Mouse (Mus musculus) limb, embryonic 11.5 days (tissue): Measurements from ENCODE around the gene Bpifa2. TPM values are rescaled to one million over a fixed set of nuclear protein-coding genes. Genes with fewer than 3 reads are reported as not detected.

ENCODE experiments used
- ATAC-seq: fragments of 200-750 bp; cut with Nextera tagmentation; 2 replicates; pipeline ENCODE4 v1.8.0; 2017; ENCODE audit warnings: low read depth; ENCODE audit not compliant: insufficient number of reproducible peaks, low FRiP score, low TSS enrichment
- DNase-seq: peaks from one replicate; pipeline ENCODE4 v3.0.0-alpha.2; 2015; ENCODE audit warnings: low spot score
- H3K27ac ChIP-seq: fragments of 300-500 bp; sonication (generic); replicated peaks from 2 replicates; pipeline ENCODE4 v1.5.1; 2014; ENCODE audit warnings: low read depth, mild to moderate bottlenecking, low read length
- H3K27me3 ChIP-seq: fragments of 300-500 bp; sonication (generic); 2 replicates; pipeline ENCODE4 v1.6.1; 2014; ENCODE audit warnings: mild to moderate bottlenecking, low read length, mixed read lengths; ENCODE audit not compliant: control insufficient read depth, insufficient read depth
- H3K36me3 ChIP-seq: fragments of 300-500 bp; sonication (generic); 2 replicates; pipeline ENCODE4 v1.6.1; 2014; ENCODE audit warnings: mild to moderate bottlenecking, low read length, moderate library complexity, mixed read lengths; ENCODE audit not compliant: control insufficient read depth, insufficient read depth
- H3K4me1 ChIP-seq: fragments of 300-500 bp; sonication (generic); 2 replicates; pipeline ENCODE4 v1.6.1; 2014; ENCODE audit warnings: low read length, mixed read lengths; ENCODE audit not compliant: control insufficient read depth, insufficient read depth
- H3K4me2 ChIP-seq: fragments of 300-500 bp; sonication (generic); 2 replicates; pipeline ENCODE4 v1.6.1; 2014; ENCODE audit warnings: low read depth, mild to moderate bottlenecking, moderate library complexity; ENCODE audit not compliant: severe bottlenecking
- H3K4me3 ChIP-seq: fragments of 300-500 bp; sonication (generic); 2 replicates; pipeline ENCODE4 v1.5.1; 2014; ENCODE audit warnings: low read depth, low read length
- H3K9ac ChIP-seq: fragments of 300-500 bp; sonication (generic); 2 replicates; pipeline ENCODE4 v1.6.1; 2014; ENCODE audit warnings: mild to moderate bottlenecking, low read length
- H3K9me3 ChIP-seq: fragments of 300-500 bp; sonication (generic); 2 replicates; pipeline ENCODE4 v1.6.1; 2016; ENCODE audit warnings: low read length; ENCODE audit not compliant: control insufficient read depth
- WGBS: fragments of 180-500 bp; shearing (Covaris S2); extraction: QIAGEN DNeasy Blood & Tissue Kit; methylation state at CpG from one replicate; pipeline ENCODE4 v1.1.7; 2014; 5-methylcytosine and 5-hydroxymethylcytosine counted together
- polyA plus RNA-seq: library from polyadenylated mRNA; unstranded; fragments of >200 nt; fragmentation: Nextera tagmentation; extraction: Ambion mirVana; gene quantifications from 2 replicates; pipeline ENCODE4 v1.2.1, GENCODE M21; 2014

The Bpifa2 gene
- polyA plus RNA-seq = not detected in 2 replicates

DNA sequence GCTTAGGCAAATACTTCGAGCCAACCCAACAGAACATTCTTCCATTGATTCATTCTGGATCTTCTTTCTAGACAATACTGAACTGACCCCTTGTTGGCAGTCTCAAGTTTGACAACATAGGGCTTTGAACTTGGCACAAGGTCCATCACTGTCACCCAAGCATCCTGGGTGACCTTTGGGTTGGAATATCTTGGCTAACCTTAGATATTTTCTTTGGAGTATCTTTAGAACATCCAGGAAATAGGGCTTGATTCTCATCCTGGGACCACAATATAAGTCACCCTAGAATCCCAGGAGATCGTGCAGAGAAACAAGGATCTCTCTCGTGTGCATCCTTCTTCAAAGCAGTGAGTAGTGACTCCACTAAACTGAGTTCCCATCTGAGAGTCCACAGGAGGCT, at the start of gene Bpifa2:
Gene Bpifa2 (plus strand): TSS at position 301 of the 400 bp plus-strand sequence.
- WGBS = 79% methylated on average over 3 of the region's 3 CpGs
- Histone ChIP-seq H3K4me3 (no peak within 1 kb of the TSS), H3K9me3 (no peaks in the 10 kb centered on the region), H3K27ac (no peak within 1 kb of the TSS), H3K4me2 (no peak within 1 kb of the TSS), H3K9ac (no peak within 1 kb of the TSS), H3K4me1 (no peaks in the 10 kb centered on the region), H3K27me3 (no peaks in the 10 kb centered on the region), H3K36me3 (no peaks in the 10 kb centered on the region)
- no peak for DNase-seq
- ATAC-seq = no peak

- ATAC-seq (no peak), DNase-seq (no peak)
- no peak overlapping the region for H3K27ac ChIP-seq
- no peaks in the 10 kb centered on the region for H3K9me3 ChIP-seq
- no peaks in the 10 kb centered on the region for H3K4me1 ChIP-seq
- no peaks in the 10 kb centered on the region for H3K36me3 ChIP-seq
- H3K4me2 ChIP-seq = no peak overlapping the region
- 68% methylated on average over 4 of the region's 4 CpGs for WGBS
- H3K4me3 ChIP-seq = no peak overlapping the region
- H3K27me3 ChIP-seq = no peaks in the 10 kb centered on the region
- no peak overlapping the region for H3K9ac ChIP-seq
Measured at GRCm38 (mm10) chr2:153962821-153963331, 45.2 kb upstream of the Bpifa2 start.

DNA sequence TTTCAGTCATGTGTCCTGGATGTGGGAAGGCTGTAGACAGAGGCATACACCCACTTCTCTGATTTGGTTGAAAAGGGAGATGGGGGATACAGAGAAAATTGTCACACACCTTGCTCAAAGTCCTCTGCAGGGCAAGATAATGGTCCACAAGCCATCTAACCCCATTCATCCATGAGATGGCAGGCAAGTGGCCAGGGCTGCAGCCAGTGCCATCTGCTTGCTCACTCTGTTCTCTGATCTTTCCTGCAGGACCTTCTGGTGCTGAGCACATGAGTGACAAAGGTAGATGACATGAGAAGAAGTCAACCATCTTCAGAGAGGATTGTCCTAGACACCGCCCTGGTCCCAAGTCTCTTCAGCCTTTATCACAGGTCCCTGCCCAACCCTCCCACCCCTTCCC, 44.7 kb upstream of the Bpifa2 start:
- H3K4me3 ChIP-seq = no peak overlapping the region
- no peaks in the 10 kb centered on the region for H3K4me1 ChIP-seq
- 81% methylated on average over 1 of the region's 1 CpGs for WGBS
- DNase-seq (no peak), ATAC-seq (no peak)
- no peaks in the 10 kb centered on the region for H3K36me3 ChIP-seq
- H3K27ac ChIP-seq = no peak overlapping the region
- no peak overlapping the region for H3K9ac ChIP-seq
- no peaks in the 10 kb centered on the region for H3K9me3 ChIP-seq
- no peak overlapping the region for H3K4me2 ChIP-seq
- H3K27me3 ChIP-seq = no peaks in the 10 kb centered on the region

DNA sequence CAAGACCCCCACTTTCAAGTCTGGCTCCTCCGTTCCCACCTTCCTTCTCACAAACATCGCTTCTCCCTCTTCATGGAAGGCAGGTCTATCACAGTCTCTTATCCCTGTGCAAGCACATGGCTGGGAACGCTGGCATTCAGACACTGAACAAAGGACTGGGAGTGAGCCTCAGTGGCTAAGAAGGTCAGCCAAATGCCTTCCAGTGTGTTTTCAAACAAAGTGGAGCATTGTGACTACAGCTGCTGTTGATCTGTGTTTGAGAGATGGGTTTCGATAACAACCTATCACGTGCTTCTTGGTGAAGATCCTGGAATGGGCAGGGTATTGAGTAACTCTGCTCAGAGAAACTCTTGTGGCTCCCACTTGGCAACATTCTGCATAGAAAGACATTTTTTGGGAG, 37.8 kb upstream of the Bpifa2 start:
- H3K27ac ChIP-seq = no peak overlapping the region
- ATAC-seq (no peak), DNase-seq (no peak)
- H3K4me1 ChIP-seq = no peaks in the 10 kb centered on the region
- no peak overlapping the region for H3K4me3 ChIP-seq
- H3K4me2 ChIP-seq = no peak overlapping the region
- H3K27me3 ChIP-seq = no peaks in the 10 kb centered on the region
- no peaks in the 10 kb centered on the region for H3K36me3 ChIP-seq
- H3K9me3 ChIP-seq = no peaks in the 10 kb centered on the region
- no peak overlapping the region for H3K9ac ChIP-seq
- WGBS = 88% methylated on average over 5 of the region's 5 CpGs

- no peak for ATAC-seq
- H3K4me1 ChIP-seq = no peaks in the 10 kb centered on the region
- no peak within 1 kb of the TSS for H3K4me2 ChIP-seq
- H3K36me3 ChIP-seq = no peaks in the 10 kb centered on the region
- DNase-seq = no peak
- WGBS = 74% methylated on average over 5 of the region's 5 CpGs
- H3K27me3 ChIP-seq = no peaks in the 10 kb centered on the region
- H3K27ac ChIP-seq = no peak within 1 kb of the TSS
- no peaks in the 10 kb centered on the region for H3K9me3 ChIP-seq
- no peak within 1 kb of the TSS for H3K4me3 ChIP-seq
- no peak within 1 kb of the TSS for H3K9ac ChIP-seq
Measured at GRCm38 (mm10) chr2:153974582-153974981, 33.5 kb upstream of the Bpifa2 start, which contains the start of gene Bpifa6. TSS of gene Bpifa6 (plus strand) at chr2:153974945.

- H3K36me3 ChIP-seq = no peaks in the 10 kb centered on the region
- H3K9ac ChIP-seq = no peak overlapping the region
- H3K27ac ChIP-seq = no peak overlapping the region
- H3K4me2 ChIP-seq = no peak overlapping the region
- H3K27me3 ChIP-seq = no peaks in the 10 kb centered on the region
- DNase-seq (peak; percentile 89), ATAC-seq (no peak)
- H3K4me3 ChIP-seq = no peak overlapping the region
- WGBS = 6% methylated on average over 7 of the region's 7 CpGs
- H3K9me3 ChIP-seq = no peaks in the 10 kb centered on the region
- H3K4me1 ChIP-seq = no peaks in the 10 kb centered on the region
Measured at GRCm38 (mm10) chr2:153995770-153996169, 12.3 kb upstream of the Bpifa2 start.

GRCm38 (mm10) chr2:154000501-154000900, 7.6 kb upstream of the Bpifa2 start:
- H3K27me3 ChIP-seq = no peaks in the 10 kb centered on the region
- WGBS = 88% methylated on average over 3 of the region's 3 CpGs

DNA sequence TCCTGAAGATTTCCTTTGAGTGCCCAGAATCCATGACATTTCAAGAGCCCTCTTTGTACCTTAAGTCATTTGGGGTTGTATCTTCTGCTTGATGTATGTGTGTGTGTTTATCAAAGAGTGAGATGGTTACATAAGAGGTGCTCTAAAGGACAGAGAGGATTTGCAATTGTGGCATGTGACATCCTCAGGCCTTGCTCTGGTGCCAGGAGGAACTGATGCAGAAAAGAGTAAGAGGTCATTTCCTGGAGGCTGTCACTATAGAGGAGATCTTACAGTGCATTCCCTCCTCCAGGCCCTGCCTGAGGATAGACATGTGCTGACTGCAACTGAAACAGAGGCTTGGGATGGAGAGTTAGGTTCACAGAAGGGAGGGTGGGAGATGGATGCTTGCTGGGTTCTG, 7.0 kb upstream of the Bpifa2 start:
- Histone ChIP-seq H3K4me2 (no peak overlapping the region), H3K4me1 (no peaks in the 10 kb centered on the region), H3K4me3 (no peak overlapping the region), H3K27me3 (no peaks in the 10 kb centered on the region), H3K9ac (no peak overlapping the region), H3K9me3 (no peaks in the 10 kb centered on the region), H3K36me3 (no peaks in the 10 kb centered on the region), H3K27ac (no peak overlapping the region)
- DNase-seq (no peak), ATAC-seq (no peak)

More at GRCm38 (mm10) chr2:154000501-154000900, 7.6 kb upstream of the Bpifa2 start:
- DNase-seq = no peak
- no peaks in the 10 kb centered on the region for H3K9me3 ChIP-seq
- no peaks in the 10 kb centered on the region for H3K36me3 ChIP-seq
- no peak for ATAC-seq
- no peaks in the 10 kb centered on the region for H3K4me1 ChIP-seq
- H3K9ac ChIP-seq = no peak overlapping the region
- no peak overlapping the region for H3K4me2 ChIP-seq
- H3K27ac ChIP-seq = no peak overlapping the region
- no peak overlapping the region for H3K4me3 ChIP-seq

- Histone ChIP-seq H3K27me3 (no peaks in the 10 kb centered on the region), H3K27ac (no peak overlapping the region), H3K4me3 (no peak overlapping the region), H3K9me3 (no peaks in the 10 kb centered on the region), H3K4me2 (no peak overlapping the region), H3K4me1 (no peaks in the 10 kb centered on the region), H3K9ac (no peak overlapping the region), H3K36me3 (no peaks in the 10 kb centered on the region)
- ATAC-seq = no peak
- 85% methylated on average over 1 of the region's 1 CpGs for WGBS
- DNase-seq = no peak
Measured at GRCm38 (mm10) chr2:154004456-154004855, 3.6 kb upstream of the Bpifa2 start.
